Mouse (Mus musculus) T-helper 1 cell (primary cell): ENCODE measurements at regions not wholly inside any gene's neighbourhood (a gene's known extent, or its start where the extent isn't known, plus 50 kb on each side); places are given as distances from the start of the nearest gene placed in this dataset.

Source experiments
- in situ Hi-C: fragments of 300-600 bp; cut with MboI, MseI; formaldehyde crosslinking; loops from one replicate; pipeline ENCODE4 v1.15.1; 2025; ENCODE audit warnings: high pct_unique_total_duplicates

DNA sequence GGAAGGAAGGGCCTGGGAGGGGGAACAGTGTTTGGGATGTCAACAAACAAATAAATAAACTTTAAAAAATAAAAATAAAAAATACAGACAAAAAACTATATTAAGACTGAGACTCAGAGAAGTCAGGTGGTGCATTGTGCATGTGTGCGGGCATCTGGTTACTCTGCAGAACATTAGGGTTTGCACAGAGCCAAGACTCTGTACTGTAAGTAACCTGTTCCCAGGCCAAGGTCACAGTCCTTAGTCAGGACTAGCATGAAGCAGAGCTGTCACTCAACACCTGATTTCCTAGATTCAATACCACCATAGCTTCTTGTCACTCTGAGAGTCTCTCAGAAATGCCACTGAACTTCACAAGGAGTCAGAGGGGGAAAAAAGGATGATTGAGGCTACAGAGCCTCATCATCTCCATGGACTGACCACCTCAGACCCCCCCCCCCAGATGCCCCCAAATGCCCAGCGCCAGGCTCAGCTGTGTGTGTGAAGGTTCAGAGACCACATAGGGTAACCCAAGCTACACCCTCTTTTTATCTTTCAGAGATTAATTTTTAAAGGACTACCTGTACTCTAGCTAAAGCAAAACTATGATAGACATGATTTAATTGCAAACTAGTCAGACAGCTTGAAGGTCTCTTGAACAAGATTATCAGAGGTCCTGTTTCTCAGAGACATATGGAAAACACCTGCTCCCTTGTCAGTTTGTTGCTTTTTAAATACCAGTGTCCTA, 106.2 kb upstream of the Nfe2l3 start:
- in situ Hi-C loops, result no loop called here

GRCm38 (mm10) chr6:51329070-51329995, 103.1 kb upstream of the Nfe2l3 start:
- in situ Hi-C loops, result no loop called here

- in situ Hi-C loops, result no loop called here
Observed at GRCm38 (mm10) chr6:51330069-51330706, 102.3 kb upstream of the Nfe2l3 start.

- in situ Hi-C loops, result no loop called here
Observed at GRCm38 (mm10) chr6:51332841-51333240, 99.6 kb upstream of the Nfe2l3 start.

GRCm38 (mm10) chr6:51333722-51334360, 98.6 kb upstream of the Nfe2l3 start:
- in situ Hi-C loops, result no loop called here

DNA sequence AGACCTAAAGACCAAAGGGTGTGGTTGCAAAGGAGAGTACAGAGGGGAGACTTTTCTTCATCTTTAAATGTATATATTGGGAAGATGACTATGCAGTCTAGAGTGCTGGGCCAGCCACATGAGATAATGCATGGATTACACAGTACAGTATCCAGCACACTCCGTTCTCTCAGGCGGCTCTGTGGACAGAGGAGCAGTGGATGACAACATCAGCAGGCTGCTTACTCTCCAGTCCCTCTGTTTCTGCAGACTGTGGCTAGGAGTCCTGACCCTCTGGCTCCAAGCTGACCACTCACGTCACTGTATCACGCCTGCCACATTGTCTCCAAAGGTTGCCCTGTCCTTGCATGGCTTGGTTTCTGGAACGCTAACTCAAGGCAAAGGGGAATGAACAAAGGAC, 97.2 kb upstream of the Nfe2l3 start:
- in situ Hi-C loops, result no loop called here

- in situ Hi-C loops, result no loop called here
Observed at GRCm38 (mm10) chr6:51339301-51339700, 93.2 kb upstream of the Nfe2l3 start.

GRCm38 (mm10) chr6:51347721-51348120, 84.7 kb upstream of the Nfe2l3 start:
- in situ Hi-C loops, result no loop called here

DNA sequence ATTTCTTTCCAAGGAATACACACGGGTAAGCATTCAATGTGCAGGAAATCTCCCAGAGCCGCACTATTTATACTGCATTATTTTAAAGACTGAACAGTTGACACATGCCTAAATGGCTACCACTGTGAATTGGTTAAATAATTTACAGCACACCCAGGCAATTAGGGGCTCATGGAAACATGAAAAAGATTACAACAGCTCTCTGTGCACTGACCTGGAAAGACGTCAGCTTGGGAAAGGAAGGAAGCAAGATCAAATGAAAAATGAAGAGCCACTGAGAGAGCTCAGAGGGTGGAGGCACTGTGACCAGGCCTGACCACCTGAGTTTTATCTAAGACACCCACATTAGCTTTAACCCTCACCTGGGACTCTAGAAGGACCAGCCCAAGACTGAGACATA, 82.7 kb upstream of the Nfe2l3 start:
- in situ Hi-C loops, result no loop called here

DNA sequence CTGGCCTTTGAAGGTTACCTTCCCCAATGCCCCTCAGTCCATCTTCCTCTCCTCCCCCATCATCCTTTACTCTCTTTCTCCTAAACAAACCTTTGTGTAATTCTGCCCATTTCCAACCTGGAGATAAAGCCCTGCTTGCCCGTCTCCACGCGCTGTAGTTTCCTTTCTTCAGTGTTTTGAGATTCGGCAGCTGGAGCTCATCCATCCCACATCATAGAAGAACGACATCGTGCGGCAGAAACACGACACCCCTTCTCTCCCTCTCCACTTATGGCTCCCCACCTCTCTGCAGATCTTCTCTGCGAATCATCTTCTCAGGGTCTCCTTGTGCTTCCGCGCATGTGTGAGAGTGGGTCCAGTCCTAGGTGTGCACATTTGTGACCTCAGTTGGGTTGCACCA, 77.4 kb upstream of the Nfe2l3 start:
- in situ Hi-C loops, result no loop called here

DNA sequence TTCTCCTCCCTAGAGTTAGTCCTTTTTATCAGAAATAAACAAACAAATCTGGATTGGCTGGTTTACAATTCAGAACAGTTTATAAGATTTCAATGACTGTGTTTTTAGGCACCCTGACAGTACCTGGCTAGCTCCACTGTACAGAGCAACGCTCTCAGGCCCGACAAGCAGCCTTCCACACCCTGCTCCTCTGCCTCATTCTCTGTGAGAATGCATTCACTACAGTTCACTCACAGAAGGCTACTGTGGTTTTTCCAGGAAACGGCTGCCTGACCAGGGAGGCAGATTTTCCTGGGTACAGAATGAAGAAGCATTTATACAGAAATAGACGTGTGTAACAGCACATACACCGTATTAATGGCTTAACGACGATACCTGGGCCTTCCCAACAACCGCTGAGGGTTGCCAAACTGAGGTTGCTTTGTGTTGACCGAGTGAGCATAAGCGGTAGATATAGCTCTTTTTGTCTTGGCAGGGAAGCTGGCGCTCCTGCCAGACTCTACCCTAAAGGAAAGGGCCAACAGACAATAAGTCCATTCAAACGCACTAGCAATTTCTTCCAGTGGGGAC, 70.8 kb upstream of the Nfe2l3 start:
- in situ Hi-C loops, result loop anchor here (5.0 kb wide), 1 partner anchor 154 kb away; no protein-coding TSS in a partner anchor

- in situ Hi-C loops, result loop anchor here (5.0 kb wide), 1 partner anchor 155 kb away; no protein-coding TSS in a partner anchor
Observed at GRCm38 (mm10) chr6:51362475-51363226, 69.8 kb upstream of the Nfe2l3 start.

GRCm38 (mm10) chr6:51364776-51365175, 67.7 kb upstream of the Nfe2l3 start:
- in situ Hi-C loops, result loop anchor here (5.0 kb wide), 2 partner anchors 67 to 157 kb away; no protein-coding TSS in a partner anchor

DNA sequence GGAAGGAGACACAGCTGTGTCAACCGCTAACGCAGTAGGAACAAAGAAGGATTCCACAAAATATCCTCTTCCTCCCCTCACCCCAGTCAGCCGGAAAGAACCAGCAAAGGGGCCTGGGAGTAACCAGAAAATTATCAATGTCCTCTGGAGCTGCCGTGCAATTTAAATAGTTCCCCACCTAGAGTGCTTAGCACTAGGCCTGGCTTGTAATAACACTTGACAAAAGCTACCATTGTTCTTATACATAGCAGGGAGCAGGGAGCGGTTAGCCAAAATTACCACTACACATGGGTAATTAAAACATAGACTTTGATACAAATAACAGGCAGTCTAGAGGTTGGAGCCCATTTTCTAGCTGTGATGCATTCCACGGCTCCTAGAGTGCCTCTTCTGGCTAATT, 62.7 kb upstream of the Nfe2l3 start:
- in situ Hi-C loops, result loop anchor here (5.0 kb wide), 1 partner anchor 72 kb away; no protein-coding TSS in a partner anchor

- in situ Hi-C loops, result no loop called here
Observed at GRCm38 (mm10) chr6:51372357-51372756, 60.1 kb upstream of the Nfe2l3 start.

- in situ Hi-C loops, result loop anchor here (25.0 kb wide), 1 partner anchor 209 kb away; no protein-coding TSS in a partner anchor
Observed at GRCm38 (mm10) chr6:51378436-51378835, 54.0 kb upstream of the Nfe2l3 start.

- in situ Hi-C loops, result loop anchor here (25.0 kb wide), 1 partner anchor 208 kb away; no protein-coding TSS in a partner anchor
Observed at GRCm38 (mm10) chr6:51379074-51379473, 53.4 kb upstream of the Nfe2l3 start.

DNA sequence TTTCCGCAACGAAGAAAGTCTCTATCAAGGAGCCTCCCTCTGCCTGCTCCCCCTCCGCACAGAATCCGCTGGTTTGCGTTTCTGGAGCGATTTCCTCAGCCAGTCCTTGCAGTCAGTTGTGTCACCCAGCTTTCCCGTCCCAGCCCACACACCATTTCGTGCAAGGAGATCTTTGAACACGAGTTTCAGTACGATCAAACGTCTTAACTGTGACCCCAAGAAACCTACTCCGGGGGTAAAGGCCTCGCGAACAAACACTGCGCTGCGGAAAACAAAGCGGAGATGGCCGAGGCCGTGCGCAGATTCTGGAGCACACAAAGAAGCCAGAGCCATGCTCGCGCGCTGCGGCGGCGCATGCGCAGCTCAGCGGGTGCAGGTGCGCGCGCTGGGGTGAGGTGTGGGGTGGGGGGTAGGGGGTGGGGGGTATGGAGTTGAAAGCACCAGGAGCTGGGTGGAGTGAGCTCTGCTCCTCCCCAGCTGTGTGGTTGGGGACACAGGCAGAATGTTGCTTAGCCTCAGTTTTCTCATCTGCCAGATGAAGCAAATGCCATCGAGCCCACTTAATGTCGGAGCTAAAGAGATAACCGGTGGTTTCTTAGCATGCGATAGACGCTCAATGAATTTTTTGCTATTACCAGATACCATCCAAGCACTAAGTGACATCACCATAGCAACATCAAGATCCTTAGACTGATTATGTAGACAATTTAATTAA, 52.8 kb upstream of the Nfe2l3 start:
- in situ Hi-C loops, result loop anchor here (25.0 kb wide), 1 partner anchor 208 kb away; no protein-coding TSS in a partner anchor

DNA sequence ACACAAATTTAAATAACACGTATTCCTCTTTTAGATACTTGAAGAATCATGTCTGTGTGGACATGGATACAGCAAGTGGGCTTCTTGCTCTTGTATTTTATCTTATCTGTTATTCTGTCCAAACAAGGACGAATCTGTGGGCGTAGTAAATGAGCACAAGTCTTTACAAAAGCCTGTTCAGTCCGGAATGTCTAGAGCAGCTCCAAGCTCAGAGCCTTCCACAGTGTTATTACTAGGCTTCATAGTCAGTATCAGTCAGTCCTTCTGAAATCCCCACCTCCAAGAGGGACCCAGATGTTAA, 52.2 kb upstream of the Nfe2l3 start:
- in situ Hi-C loops, result loop anchor here (25.0 kb wide), 1 partner anchor 207 kb away; no protein-coding TSS in a partner anchor

GRCm38 (mm10) chr6:51381465-51381864, 51.0 kb upstream of the Nfe2l3 start:
- in situ Hi-C loops, result loop anchor here (25.0 kb wide), 1 partner anchor 206 kb away; no protein-coding TSS in a partner anchor
